Mouse (Mus musculus) midbrain, postnatal 0 days (tissue): ENCODE measurements at regions not wholly inside any gene's neighbourhood (a gene's known extent, or its start where the extent isn't known, plus 50 kb on each side); places are given as distances from the start of the nearest gene placed in this dataset.

Experiments used
- ATAC-seq: fragments of 200-750 bp; cut with Nextera tagmentation; 2 replicates; pipeline ENCODE4 v1.8.0; 2017; ENCODE audit warnings: moderate number of reproducible peaks, mild to moderate bottlenecking, moderate TSS enrichment, moderate library complexity; ENCODE audit not compliant: low FRiP score
- DNase-seq: peaks from one replicate; pipeline ENCODE4 v3.0.0-alpha.2; 2015; ENCODE audit warnings: low spot score
- H3K27ac ChIP-seq: fragments of 300-500 bp; sonication (generic); 2 replicates; pipeline ENCODE4 v1.5.1; 2014; ENCODE audit warnings: low read depth, mild to moderate bottlenecking, low read length, mixed read lengths
- H3K27me3 ChIP-seq: fragments of 300-500 bp; sonication (generic); 2 replicates; pipeline ENCODE4 v1.6.1; 2014; ENCODE audit warnings: low read length, control low read depth, mixed read lengths; ENCODE audit not compliant: insufficient read depth
- H3K36me3 ChIP-seq: fragments of 300-500 bp; sonication (generic); 2 replicates; pipeline ENCODE4 v1.6.1; 2014; ENCODE audit warnings: low read length, control low read depth, mixed read lengths; ENCODE audit not compliant: insufficient read depth
- H3K4me1 ChIP-seq: fragments of 300-500 bp; sonication (generic); 2 replicates; pipeline ENCODE4 v1.6.1; 2014; ENCODE audit warnings: mild to moderate bottlenecking, control low read depth, antibody characterized with exemption, low read length, mixed read lengths; ENCODE audit not compliant: insufficient read depth
- H3K4me2 ChIP-seq: fragments of 300-500 bp; sonication (generic); 2 replicates; pipeline ENCODE4 v1.6.1; 2014; ENCODE audit warnings: low read depth, mild to moderate bottlenecking, low read length, mixed read lengths; ENCODE audit not compliant: poor library complexity, severe bottlenecking
- H3K4me3 ChIP-seq: fragments of 300-500 bp; sonication (generic); 2 replicates; pipeline ENCODE4 v1.5.1; 2014; ENCODE audit warnings: low read depth, mild to moderate bottlenecking, low read length, moderate library complexity
- H3K9ac ChIP-seq: fragments of 300-500 bp; sonication (generic); replicated peaks from 2 replicates; pipeline ENCODE4 v1.6.1; 2014; ENCODE audit warnings: mild to moderate bottlenecking, low read length, moderate library complexity, mixed read lengths; ENCODE audit not compliant: poor library complexity, severe bottlenecking
- H3K9me3 ChIP-seq: fragments of 300-500 bp; sonication (generic); 2 replicates; pipeline ENCODE4 v1.6.1; 2016; ENCODE audit warnings: low read length, control low read depth
- CTCF ChIP-seq: IDR thresholded peaks from 2 replicates; pipeline ENCODE4 v1.5.1; 2016; ENCODE audit warnings: antibody characterized with exemption, mild to moderate bottlenecking
- WGBS: fragments of 180-500 bp; shearing (Covaris S2); extraction: QIAGEN DNeasy Blood & Tissue Kit; methylation state at CpG from one replicate; pipeline ENCODE4 v1.1.7; 2014; 5-methylcytosine and 5-hydroxymethylcytosine counted together

DNA sequence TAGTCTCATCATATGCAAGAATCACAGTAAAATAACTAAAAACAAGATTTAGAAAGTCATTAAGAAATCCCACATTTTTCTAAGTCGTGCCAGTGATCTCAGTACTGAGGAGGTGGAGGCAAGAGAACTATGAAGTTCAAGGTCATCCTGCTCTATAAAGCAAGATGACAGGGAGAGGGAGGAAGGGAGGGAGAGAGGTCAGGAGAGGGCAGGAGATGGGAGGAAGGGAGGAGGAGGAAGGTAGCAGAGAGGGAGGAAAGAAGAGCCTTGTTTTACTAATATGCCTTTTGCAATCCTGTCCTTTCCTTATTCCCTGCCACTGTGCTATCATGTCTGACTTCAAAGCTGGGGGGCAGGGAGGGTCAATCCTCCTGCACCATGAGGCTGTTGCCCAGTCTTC, 137.3 kb downstream of the Gipc2 start:
- 68% methylated on average over 1 of the region's 1 CpGs for WGBS
- Histone ChIP-seq H3K4me2 (no peak overlapping the region), H3K4me3 (no peak overlapping the region), H3K9ac (no peak overlapping the region), H3K4me1 (no peaks in the 10 kb centered on the region), H3K9me3 (no peaks in the 10 kb centered on the region), H3K36me3 (no peaks in the 10 kb centered on the region), H3K27me3 (no peaks in the 10 kb centered on the region), H3K27ac (no peak overlapping the region)
- DNase-seq (no peak), ATAC-seq (no peak)
- no peak for TF ChIP-seq CTCF

DNA sequence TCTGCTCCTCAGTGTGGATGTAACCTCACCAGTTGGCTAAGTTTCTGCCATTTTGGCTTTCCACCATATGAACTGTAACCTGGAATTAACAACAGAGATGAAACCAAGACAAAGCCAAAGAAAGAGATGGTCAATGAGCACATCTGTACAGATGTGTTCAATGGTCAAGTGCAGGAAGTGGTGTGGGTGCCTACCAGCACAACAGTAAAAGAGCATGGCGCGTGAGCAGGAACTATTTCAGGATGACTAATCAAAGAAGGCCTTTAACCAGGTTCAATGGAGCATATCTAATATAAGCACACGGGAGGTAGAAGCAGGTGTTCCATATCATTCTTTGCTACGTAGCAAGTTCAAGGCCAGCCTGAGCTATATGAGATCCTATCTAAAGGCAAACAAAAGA, 140.0 kb downstream of the Gipc2 start:
- ATAC-seq (no peak), DNase-seq (no peak)
- Histone ChIP-seq H3K4me1 (no peaks in the 10 kb centered on the region), H3K4me2 (no peak overlapping the region), H3K4me3 (no peak overlapping the region), H3K9ac (no peak overlapping the region), H3K36me3 (no peaks in the 10 kb centered on the region), H3K27me3 (no peaks in the 10 kb centered on the region), H3K27ac (no peak overlapping the region), H3K9me3 (no peaks in the 10 kb centered on the region)
- WGBS: 85% methylated on average over 4 of the region's 4 CpGs
- no peak for TF ChIP-seq CTCF

DNA sequence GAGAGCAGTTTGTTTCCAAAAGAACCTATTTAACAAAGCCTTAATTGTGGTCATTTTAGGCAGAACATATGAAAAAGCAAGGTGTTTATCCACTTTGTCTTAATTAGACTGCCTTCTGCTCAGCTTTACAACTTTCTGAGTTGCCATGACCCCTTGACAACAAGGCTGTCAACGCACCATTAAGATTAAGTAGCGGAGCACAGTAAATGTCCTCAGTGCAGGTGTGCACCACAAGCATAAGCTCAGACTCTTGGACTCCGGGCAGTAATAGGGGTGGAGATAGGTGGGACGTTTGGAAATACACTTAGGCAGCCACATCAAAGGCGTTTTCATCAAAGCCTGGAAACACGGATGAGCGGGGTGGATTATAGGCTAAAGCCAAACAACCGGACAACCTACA, 140.9 kb downstream of the Gipc2 start:
- WGBS: 88% methylated on average over 8 of the region's 8 CpGs
- TF ChIP-seq CTCF: no peak
- H3K27ac ChIP-seq: no peak overlapping the region
- no peak overlapping the region for H3K9ac ChIP-seq
- no peak overlapping the region for H3K4me3 ChIP-seq
- H3K4me1 ChIP-seq: no peaks in the 10 kb centered on the region
- H3K4me2 ChIP-seq: no peak overlapping the region
- DNase-seq: no peak
- no peaks in the 10 kb centered on the region for H3K36me3 ChIP-seq
- no peaks in the 10 kb centered on the region for H3K27me3 ChIP-seq
- no peaks in the 10 kb centered on the region for H3K9me3 ChIP-seq
- no peak for ATAC-seq

DNA sequence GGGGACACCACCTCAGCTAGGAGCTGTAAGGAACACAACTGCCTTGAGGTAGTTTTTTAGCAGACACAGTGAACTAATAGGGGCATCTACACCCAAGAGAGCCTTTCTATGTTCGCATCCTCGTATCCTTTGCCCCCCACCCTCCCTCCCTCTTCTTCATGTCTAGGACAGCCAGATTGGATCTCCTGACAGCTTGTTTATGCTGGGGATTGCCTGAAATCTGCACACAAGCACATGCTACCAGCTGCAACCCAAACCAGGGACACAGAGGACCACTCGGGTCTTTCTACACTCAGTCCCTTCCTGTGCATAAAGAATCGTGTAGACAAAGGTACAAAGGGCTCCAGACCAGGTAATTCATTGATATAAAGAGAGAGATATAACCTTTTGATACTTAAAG, 159.3 kb downstream of the Gipc2 start:
- 88% methylated on average over 4 of the region's 4 CpGs for WGBS

DNA sequence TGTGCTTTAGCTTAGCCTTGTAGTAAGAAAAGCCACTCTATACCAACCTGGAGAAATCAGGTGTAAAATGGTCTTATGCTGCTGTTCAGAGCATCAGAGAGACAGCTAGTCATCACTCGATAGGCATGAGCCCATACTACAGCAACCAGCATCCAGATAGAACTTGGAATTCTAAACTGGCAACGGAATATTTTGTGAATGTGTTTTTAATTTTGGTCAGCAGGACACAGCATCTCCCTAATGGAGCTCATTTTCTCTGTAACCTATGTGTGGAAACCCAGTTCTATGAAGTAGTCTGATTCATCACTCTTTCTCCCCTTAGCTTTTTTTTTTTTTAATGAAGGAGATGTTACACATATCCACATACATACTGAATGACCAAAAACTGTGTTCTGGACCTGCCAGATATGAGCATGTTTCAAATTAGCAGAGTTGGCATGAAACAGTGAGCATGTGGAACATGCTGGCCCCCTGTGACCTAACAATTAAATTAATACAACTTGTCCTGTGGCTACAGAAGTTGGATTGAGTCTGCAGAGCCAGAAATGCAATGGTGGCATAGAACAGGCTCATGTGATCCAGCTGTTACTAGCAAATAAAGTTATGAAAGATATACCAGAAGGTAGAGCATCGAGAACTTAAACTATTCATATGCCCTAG, 160.5 kb downstream of the Gipc2 start:
- DNase-seq (no peak), ATAC-seq (no peak)
- TF ChIP-seq CTCF: no peak
- no peak overlapping the region for H3K4me3 ChIP-seq
- 82% methylated on average over 3 of the region's 3 CpGs for WGBS
- no peak overlapping the region for H3K9ac ChIP-seq
- H3K27ac ChIP-seq: no peak overlapping the region
- H3K36me3 ChIP-seq: no peaks in the 10 kb centered on the region
- H3K4me2 ChIP-seq: no peak overlapping the region
- no peaks in the 10 kb centered on the region for H3K4me1 ChIP-seq
- no peaks in the 10 kb centered on the region for H3K27me3 ChIP-seq
- H3K9me3 ChIP-seq: no peaks in the 10 kb centered on the region

More for the DNA sequence above, 159.3 kb downstream of the Gipc2 start:
- no peak for TF ChIP-seq CTCF
- ATAC-seq: no peak
- Histone ChIP-seq H3K27ac (no peak overlapping the region), H3K9ac (no peak overlapping the region), H3K4me1 (no peaks in the 10 kb centered on the region), H3K9me3 (no peaks in the 10 kb centered on the region), H3K27me3 (no peaks in the 10 kb centered on the region), H3K36me3 (no peaks in the 10 kb centered on the region), H3K4me3 (no peak overlapping the region), H3K4me2 (no peak overlapping the region)
- no peak for DNase-seq

DNA sequence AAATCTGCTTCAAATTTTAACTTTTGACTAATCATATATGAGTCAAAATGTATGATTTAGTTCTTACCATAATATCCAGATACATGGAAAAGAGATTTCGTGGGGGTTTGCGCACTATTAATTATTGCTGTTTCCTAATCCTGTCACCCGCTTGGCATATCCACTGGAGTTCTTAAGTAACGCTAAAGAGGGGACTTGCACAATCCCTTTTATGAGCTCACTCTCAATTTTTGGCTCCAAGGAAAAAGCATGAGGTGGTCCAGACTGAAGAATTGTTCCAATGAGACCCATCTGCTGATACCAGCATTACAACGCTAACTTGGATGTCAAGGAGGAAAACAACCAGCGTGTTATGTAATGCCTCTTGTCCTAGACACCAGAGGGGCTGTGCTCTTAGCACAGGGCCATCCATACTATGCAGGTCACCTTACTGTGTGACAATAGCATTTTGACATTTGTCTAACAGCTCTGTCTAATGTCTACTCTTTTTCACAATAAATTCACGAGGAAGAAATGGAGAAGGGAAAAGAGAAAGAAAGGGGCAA, 161.5 kb downstream of the Gipc2 start:
- no peak for DNase-seq

More for the DNA sequence above, 161.5 kb downstream of the Gipc2 start:
- Histone ChIP-seq H3K4me3 (no peak overlapping the region), H3K9me3 (no peaks in the 10 kb centered on the region), H3K27me3 (no peaks in the 10 kb centered on the region), H3K4me2 (no peak overlapping the region), H3K27ac (no peak overlapping the region), H3K9ac (no peak overlapping the region), H3K4me1 (no peaks in the 10 kb centered on the region), H3K36me3 (no peaks in the 10 kb centered on the region)
- ATAC-seq: no peak
- WGBS: 87% methylated on average over 7 of the region's 7 CpGs
- TF ChIP-seq CTCF: no peak
